Mouse (Mus musculus) spleen, adult 18-20 months (tissue): ENCODE measurements around the gene Epsti1.
A peak's percentile ranks its signal among the peaks of the same experiment; 100 is the strongest.
"Not testable (repeated sequence)": the region's sequence is repeated elsewhere in the genome, so short reads cannot be mapped to it uniquely, and the experiment has no call there.

Experiments
- DNase-seq, 2 experiments: peaks; one replicate each; pipeline ENCODE4 v3.0.0; 2022; ENCODE audit warnings: mixed read lengths in 2 of 2

Epsti1 gene

DNA sequence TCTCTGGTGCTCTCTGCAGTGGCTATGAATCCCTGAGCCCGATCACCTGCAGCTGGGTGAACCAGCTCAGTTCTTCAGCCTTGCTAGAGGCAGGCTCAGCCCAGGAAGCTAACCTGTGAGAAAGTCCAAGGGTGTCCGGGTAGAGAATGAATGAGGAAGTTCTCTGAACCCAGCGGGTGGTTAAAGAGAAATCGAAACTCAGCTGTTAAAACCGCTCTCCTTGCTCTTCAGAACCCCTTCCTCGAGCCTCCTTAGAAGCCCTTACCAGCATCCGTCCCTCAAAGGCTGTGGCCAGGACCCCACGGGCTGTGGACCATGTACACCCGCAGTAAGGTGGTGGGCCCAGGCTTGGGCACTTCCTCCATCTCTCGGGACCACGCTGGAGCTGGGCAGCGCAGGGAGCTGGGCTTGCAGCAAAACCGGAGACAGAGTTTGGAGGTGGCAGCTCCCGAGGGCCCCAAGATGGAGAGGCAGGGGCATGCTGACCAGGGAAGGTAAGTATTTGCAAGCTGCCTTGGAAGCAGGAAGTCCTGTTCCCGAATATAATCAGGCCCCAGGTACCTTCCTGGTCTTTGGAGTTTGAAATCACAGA, at the start of gene Epsti1:
Gene Epsti1, plus strand, starts transcription at position 69 of the 592 bp plus-strand sequence.
- DNase-seq, result peak; percentile 32 to 50

DNA sequence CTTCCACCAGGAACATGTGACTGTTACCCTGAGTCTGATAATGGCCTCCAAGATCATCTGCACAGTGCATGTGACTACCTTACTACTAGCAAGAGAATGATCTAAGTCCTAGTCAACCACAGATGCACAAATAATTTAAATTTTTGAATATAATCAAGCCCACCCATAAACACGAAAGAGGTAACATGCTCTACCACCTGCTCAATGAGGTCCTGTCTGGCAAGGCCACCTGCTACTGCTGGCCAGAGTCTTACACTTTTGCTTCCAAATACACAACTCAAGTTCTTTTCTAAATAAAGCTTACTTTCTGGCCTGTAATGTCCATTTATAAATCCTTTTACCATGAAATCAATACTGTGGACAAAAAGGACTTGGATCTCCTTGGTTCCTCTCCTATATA, 44.1 kb upstream of the Epsti1 start:
- no peak for DNase-seq

DNA sequence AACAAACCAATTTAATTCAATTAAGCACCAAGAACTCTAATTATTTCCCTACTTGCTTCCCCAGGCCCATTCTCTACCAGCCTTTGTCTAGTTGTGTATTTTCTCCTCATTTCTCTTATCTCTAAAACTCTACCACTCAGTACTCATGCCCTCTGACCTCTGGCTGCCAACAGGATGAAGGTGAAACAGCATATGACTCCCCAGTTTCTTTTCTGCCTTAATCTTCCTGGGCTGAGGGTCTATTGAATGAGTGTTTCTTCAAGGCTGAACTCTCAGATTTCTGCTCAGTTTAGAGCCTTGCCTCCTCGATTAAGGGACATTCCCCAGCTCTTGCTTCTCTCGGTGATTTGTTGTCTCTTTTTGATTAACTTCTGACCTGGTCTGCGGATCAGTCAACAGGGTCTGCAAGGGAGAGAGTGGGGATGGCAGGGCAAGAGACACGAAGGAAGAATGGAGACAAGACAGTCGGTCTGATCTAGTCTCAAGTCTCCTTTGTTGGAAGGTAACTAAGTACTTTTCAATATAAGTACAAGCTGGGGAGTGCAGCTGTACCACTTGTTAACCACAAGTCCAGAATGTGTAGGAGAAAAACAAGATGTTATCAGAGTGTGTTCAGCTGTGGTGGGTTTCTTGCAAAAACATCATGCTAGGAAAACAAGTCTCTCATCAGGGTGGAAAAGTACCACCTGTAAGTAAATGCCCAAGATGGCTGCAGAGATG, 43.0 kb upstream of the Epsti1 start:
- DNase-seq, result no peak

DNA sequence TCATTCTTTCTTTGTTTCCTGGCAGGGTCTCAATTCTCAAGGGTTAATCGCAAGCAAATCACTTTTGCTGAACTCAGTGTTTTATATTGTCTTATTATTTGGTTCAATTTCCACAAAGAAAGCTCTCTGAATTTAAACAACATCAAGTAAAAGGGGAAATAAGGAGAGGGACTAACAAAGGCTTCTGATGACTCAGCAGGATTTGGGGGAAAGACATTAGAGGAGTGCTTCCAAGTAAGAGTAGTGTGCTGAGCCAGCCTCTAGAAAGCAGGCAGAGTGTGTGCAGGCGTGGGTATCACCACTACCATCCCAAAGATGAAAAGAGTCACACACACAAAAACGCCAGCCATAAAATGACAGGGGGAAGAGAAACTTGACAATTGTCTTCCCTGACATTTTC, 40.0 kb upstream of the Epsti1 start:
- no peak for DNase-seq

DNA sequence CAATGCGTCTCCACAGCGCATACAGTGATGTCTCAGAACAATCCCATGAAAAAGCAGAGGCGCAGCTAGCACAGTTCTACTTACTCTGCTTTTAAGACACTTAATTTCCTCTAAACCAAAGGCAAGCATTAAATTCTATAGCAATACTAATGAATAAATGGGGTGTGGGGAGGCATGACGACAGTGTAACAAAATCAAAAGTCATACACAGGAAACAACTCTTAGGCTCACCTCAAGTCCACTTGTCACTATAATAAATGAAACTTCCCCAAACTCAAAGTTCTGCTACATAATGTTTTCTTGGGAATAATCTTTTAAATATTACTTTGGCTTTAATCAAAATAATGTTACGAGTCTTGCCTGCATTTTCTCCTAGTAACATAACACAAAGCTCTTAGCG, 39.5 kb upstream of the Epsti1 start:
- no peak for DNase-seq

DNA sequence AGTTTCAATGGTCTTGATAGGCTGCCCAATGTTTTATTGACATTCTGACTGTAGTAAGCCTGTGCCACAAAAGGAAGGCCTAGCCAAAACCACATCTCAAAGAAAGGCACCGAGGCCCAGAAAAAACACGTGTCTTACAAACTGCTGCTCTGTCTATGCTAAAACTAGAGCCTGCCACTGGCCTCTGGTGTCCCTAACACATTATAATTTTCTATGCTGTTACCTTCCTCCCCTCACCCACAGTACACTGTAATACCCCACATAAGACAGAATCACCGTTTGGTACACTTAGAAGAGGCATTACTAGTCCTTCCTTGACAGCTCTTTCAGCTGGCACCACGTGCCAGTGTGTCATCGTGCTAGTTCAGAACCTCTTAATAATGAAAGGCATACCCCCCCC, 36.4 kb upstream of the Epsti1 start:
- no peak for DNase-seq

DNA sequence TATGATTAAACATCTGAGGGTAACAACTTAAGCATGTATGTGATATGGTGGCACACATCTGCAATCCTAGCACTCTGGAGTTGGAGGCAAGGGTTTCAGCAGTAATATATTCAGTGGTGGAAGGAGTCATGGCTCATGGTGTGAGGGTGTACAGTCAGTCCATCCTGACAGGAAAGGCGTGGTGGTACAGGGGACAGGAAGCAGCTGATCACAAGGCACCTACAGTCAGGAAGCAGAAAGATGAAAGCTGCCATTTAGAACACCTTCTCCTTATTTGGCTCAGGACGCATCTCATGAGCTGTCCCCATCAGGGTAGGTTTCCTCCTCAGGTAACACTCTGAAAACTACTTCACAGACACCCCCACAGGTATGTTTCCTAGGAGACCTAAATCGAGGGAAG, 33.1 kb upstream of the Epsti1 start:
- no peak for DNase-seq

DNA sequence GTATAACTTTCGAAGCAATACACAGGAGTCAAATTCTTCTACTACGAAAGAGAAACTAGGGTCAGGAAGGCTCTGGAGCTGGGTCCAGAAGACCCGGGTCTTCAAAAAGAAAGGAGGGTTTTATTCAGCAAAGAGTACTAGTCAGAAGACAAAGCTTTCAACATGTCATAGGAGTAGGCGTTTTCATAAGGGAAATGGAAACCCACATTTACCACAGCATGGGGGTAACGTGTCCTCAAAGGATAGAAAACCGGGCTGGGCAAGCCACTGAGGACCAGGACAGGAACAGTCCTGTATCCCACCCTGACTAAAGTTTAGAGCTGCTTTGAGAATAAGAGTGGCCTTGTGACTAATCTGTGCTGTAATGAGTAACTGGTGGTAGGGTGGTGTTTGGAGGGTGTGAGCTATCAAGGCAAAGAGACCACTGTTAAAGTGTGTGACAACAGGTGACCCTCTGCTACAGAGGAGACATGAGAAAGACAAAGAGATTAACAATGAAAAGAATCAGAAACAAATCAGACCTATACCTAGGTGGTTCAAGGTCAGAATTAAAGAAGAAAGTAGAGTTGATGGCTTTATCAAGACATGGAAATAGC, 32.6 kb upstream of the Epsti1 start:
- no peak for DNase-seq

DNA sequence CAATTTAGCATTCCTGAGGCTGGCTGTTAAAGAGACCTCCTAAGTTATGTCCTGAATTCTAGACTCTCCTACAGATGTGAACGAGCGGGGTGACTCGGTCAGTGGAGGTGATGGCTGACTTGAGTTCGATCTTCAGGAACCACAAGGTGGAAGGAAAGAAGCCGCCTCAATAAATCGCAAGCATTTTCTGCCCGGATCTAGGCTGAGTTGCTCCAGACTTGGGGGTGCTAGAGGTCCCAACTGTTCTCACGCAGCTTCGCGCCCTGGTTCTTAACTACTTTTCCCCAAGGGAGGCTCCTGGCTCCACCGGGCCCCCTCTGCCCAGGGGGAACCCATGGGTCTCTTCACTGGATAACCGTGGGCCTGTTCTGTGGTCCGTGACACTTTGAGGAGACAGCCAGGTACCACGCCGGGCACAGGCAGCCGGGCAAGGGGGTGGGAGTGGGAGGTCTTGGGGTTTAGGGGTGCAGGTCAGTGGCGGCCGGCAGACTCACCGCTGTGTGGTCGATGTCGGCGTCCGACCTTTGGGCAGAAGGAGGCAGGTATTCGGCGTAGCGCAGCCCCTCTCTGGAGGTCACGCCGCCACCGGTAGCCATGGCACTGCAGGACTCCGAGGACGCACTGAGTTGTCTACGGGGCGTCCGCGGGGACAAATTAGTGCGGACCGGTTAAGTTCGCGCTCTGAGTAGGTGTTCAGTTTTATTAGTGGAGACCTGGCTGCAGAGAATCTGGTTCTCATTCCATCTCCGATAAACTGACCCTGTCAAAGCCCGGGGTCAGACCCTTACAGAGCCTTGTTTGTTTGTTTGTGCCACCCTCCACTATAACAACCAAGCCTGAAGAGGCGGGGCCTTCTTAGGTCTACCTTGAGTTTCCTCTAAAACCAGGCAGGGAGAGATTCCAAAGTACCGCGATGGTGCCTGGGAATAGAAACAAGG, 29.5 kb upstream of the Epsti1 start, which contains the start of gene Dnajc15:
Gene Dnajc15, minus strand, starts transcription at position 822 of the 938 bp plus-strand sequence.
- DNase-seq, result peak; percentile 74 to 92

DNA sequence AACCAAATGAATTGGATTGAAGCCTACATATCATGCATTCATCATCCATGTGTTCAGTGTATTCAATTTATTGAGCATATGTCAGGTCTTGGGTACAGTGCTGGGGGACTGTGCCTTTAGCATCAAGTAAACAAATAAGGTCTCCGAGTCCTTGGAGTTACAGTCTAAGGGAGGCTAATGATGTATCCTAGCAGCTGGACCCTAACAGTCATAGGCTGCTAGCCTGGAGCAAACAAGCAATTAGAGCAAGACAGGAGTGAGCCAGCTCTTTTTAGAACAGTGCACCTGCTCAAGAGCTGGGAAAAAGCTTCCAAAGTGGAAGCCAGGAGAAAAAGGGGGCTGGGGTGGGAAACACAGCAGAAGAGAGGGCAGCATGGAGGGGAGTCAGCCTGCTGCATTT, 27.8 kb upstream of the Epsti1 start:
- no peak for DNase-seq

DNA sequence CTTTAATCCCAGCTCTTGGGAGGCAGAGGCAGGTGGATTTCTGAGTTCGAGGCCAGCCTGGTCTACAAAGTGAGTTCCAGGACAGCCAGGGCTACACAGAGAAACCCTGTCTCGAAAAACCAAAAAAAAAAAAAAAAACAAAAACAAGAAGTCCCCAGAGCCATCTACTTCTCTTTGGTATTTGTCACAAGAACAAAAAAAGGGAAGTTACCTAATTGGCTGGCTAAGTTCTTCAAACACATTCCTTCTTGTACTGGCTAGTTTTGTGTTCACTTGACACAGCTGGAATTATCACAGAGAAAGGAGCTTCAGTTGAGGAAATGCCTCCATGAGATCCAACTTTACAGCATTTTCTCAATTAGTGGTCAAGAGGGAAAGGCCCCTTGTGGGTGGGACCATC, 26.2 kb upstream of the Epsti1 start:
- not testable (repeated sequence) for DNase-seq

DNA sequence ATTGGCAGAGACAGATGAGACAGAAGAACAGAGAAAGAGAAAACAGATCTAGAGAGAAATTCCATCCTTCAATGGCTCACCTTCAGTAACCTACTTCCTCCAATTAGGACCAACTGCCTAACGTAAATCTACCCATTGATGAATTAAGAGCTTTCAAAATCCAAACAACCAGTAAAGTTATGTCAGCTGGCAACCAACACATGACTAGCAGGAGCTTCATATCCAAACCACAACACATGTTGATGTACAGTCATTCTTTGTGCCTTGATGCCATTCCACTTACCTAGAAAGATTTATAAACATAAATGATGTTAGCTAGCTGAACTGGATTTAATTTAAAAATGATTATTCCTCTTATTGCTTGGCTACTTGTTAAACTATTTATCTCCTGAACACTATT, 22.0 kb upstream of the Epsti1 start:
- DNase-seq, result no peak

DNA sequence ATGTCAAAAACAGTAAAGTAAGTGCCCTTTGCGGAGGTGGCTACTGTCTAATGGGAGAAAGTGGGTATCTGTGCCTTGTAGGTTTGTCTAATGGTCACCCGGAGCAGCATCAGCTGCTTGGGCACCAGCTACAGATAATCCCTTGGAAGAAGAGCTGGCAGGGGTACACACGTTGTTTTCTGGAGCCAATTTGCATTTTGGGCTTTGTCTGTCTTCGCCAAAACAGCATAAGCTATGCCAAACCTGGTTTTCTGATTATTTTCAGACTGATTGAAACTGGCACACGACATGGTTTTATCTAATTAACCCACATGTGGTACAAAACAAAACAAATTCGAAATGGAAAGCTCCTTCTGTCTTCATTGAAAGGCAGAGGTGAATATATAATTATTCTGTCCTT, 21.4 kb upstream of the Epsti1 start:
- no peak for DNase-seq

DNA sequence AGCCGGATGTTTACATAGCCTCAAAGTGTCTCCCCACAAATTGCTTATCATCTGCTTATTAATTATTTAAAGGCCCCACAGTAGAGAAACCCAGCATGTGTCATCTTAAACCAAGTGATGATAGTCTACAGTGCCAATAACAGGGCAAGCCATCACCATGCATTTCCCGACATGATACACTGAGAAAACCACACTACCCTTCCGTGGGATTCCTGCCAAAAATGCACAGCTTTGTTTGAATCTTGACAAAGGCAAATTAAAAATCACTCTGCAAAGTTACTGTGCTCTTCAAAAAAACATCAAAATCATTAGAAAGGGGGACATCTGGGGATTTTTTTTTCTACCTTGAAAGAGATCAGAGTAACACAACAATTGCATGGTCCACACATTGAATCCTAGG, 17.7 kb upstream of the Epsti1 start:
- DNase-seq, result no peak

DNA sequence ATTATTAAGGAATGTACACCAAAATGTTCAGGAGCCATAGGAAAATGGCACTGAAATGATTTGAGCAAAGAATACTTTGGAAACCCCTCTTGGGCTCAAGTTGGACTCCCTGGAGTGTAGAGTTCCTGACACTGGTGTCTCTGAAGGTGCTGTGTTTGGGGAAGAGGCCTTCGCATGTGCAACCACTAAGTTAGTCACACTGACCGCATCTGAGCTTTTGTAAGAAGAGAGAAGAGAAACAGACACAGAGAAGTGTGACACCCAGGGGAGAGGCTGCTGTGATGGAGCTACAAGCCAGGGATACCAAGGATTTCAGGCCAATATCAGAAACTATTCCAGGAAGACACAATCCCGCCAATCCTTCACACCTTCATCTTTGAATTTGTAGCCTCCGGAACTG, 17.1 kb upstream of the Epsti1 start:
- DNase-seq, result no peak

DNA sequence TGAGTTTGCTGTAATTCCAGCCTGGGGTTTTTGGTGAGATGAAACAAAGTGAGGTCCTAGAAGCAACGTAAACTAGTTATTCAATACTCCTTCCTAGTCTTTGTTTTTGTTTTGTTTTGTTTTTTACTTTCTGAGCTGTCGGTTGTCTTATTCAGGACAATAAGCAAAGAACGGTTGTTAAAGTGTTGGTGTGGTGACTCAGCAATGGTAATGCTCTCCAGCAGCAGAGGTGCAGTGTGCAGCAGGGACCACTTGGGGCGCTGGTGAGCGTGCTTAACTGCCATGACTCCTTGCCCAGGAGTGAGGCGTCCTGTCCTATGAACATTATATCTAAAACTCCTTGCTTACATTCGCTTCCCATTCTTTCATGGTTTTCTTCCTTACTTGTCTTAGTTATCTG, 14.1 kb upstream of the Epsti1 start:
- no peak for DNase-seq

DNA sequence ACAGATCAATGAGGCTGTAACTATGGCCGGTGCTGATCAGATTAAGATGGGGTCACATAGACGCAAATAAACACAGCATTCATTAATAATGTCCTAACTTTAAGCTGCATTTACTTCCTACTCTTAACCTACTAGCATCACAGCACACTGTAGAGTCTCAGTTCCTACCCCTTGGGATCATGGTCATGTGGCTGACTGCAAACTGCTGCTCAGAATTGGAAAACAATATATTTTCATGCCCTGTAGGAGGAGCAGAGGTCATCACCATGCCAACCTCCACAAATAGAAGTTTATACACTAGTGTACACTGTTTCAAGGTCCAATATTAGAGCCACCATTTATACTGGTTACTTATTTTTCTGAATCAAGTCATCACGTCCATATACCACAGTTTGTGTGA, 8.1 kb upstream of the Epsti1 start:
- DNase-seq, result no peak

DNA sequence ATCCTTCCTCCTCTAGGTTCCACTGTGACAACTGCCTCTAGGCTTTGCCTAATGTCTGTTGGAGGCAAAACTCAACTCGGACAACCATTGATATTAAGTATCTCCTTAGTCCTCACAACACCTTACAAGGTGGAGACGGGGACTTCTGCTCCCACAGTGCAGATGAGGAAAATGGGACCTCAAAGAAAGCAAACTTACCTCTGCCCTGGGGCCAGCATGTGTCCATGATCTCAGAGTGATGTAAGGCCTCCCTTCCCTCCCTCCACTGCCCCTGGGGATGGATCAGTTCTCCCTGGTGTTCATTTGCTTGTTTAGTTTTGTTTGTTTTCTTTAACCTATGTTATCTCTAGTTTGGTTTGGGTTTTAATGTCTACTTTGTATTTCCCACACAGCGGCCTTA, 1.5 kb upstream of the Epsti1 start:
- DNase-seq, result no peak

DNA sequence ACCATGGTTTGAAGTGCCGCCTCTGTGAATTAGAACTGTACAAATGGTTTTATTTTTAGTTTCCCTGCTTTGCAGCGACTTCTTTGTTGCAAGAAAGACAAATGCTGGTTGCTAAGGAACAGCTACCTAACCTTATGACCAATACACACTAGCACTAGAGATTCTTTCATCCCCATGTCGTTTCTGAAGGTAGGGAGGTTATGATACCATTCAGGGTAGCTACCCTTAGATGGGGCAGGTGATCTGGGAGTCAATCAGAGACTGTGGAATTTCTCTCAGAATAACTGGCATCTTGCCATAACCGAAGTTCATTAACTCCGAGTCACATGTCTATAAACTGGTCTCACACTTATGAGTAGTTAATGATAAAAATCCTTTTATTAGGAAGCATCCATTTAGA, 1.4 kb downstream of the Epsti1 start:
- no peak for DNase-seq

DNA sequence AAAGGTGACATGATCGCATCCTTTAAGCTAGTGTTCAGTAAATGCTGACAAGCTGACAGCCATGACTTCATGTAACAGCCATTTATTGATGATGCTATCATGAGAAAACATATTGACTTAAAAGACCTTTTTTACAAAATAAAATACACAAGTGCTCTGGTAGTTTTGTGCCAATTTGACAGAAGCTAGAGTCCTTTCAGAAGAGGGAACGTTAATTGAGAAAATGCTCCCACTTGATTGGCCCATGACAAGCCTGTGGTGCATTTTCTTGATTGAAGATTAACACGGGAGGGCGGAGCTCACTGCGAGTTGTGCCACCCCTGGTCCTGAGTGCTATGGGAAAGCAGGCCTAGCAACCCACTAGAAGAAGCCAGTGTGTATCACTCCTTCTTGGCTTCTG, 2.5 kb downstream of the Epsti1 start:
- DNase-seq, result no peak

DNA sequence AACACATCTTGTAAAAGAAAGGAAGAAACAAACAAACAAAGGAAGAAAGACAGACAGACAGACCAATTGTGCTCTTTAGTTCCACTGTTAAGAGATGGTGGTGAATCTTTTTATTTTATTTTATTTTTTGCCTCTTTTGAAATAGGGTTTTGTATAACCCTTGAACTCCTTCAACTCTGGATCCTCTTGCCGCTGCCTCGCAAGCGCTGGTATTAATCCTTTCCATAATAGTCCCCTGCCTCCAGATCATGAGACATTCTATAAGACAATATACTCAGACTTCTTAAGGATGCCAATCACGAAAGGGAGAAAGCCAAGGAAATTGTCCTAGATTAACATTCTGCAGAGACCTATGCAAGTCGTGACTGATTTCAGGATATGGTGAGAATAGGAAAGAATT, 11.7 kb downstream of the Epsti1 start:
- no peak for DNase-seq

DNA sequence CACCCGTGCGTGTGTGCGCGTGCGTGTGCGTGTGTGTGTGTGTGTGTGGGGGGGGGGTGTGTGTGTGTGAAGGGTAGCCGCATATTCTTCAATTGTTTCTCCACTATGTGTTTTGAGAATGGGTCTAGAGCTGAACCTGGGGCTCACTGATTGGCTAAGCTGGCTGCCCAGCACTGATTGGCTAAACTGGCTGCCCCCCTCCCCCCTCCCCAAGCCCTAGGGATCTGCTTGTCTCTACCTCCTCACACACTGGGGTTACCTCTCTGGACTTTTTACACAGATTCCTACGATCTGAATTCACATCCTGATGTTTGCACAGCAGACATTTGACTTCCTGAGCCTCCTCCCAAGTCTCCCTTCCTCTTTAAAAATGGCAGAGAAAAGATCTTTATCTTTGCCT, 17.6 kb downstream of the Epsti1 start:
- no peak for DNase-seq
